Mouse (Mus musculus) forelimb bud, embryonic 11.5 days (tissue): Measurements from ENCODE around the gene Slc48a1.

Experiments
- DNase-seq: peaks from one replicate; pipeline ENCODE4 v3.0.0-alpha.2; 2012; ENCODE audit warnings: low read depth, low spot score

Slc48a1 gene

DNA sequence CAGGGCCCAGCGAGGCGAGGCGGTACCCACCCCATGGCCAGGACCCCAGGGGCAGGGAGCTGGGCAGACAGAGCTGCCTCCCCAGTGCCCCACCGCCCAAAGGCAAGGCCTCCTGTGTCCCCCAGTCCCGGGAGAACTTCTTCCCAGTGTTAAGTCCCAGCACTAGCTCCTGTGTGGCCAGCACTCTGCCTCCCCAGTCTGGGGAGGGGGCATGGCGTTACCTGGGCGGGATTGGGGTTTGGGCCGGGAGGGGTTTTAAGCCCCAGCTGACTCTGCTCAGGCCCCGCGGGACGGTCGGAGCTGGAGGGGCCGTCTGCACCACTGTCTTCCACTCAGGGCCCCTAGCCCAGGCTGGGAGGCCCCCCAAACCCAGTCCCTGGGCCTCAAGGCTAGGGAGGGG is 22.5 kb downstream of the Slc48a1 start:
- DNase-seq = no peak

DNA sequence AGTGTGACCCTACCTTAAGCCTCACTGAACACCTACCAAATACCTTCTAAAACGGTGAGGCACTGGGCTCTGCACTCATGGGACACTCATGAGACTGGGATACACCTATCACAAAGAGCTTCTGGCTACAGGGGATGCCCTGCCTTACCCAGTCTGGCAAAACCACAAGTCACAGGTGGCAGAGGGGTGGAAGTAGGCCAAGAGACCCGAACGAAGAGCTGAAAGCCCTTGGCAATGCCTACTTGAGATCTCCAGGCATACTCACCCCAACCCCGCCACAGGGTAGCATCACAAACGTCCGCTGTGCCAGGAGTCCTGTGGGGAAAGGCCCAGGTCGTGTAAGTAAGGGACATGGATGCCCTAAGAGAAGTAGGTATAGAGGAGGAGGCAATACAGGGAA is 23.5 kb downstream of the Slc48a1 start:
- no peak for DNase-seq

- peak; percentile 53 for DNase-seq
Measured at GRCm38 (mm10) chr15:97802575-97802974, 24.3 kb downstream of the Slc48a1 start.

GRCm38 (mm10) chr15:97807867-97808266 is 29.5 kb downstream of the Slc48a1 start:
- no peak for DNase-seq

DNA sequence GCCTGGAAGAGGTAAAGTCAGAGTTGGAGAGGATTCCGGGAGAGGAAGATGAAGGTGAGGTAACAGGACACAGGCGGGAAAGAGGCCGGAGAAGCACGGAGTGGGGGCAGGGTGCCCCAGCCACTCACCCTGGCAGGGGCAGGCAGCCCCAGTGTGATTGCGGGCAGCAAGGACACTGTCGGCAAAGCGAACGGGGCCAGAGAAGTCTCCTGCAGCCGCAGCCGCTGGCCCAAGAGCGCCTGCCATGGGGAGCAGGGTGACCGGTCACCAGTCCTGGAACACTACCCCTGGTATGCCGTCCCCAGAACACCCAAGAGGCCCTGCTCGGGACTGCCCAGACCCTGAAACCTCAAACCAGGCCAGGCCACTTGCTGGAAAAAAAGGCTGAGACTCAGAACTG is 30.2 kb downstream of the Slc48a1 start:
- DNase-seq = no peak

DNA sequence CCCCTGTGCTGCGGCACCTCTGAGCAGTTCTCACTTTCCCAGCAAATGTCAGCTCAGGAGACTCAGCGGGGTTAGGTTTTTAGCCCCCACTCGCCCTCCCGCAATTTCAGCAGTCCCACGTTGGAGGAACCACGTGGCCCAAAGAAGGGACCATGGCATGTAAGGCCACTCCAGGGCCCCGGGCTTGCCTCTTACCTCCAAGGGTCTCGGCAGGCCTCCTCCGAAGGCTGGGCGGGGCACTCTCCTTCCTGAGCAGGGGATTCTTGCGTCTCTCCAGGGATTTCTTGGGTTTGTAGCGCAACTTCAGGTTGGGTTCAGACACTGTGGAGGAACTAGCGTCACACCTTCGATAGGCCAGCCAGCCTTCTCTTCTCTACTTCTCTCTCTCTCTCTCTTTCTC is 30.9 kb downstream of the Slc48a1 start:
- DNase-seq = no peak

- DNase-seq = no peak
Measured at GRCm38 (mm10) chr15:97809942-97810341, 31.6 kb downstream of the Slc48a1 start.

GRCm38 (mm10) chr15:97810399-97810798 is 32.1 kb downstream of the Slc48a1 start:
- no peak for DNase-seq

GRCm38 (mm10) chr15:97811307-97811706 is 33.0 kb downstream of the Slc48a1 start:
- DNase-seq = no peak

DNA sequence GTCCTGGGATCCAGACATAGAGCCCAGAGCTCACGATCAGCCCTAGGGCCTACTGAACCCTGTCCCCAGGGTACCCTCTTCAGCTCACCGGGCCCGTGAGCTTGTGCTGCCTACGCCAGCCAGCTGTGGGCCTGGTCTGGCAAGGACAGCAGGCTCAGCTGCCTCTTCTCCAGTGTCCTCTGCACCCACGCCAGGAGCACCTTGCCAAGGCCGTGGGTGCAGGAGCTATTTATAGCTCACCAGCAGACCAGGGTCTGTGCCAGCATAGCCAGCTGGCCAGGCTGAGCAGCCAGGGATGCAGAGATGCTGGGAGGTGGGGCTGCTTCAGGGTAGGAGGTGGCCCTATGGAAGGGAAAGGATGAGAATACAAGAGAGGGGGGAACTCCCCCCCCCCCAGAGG is 33.8 kb downstream of the Slc48a1 start:
- DNase-seq = no peak

- no peak for DNase-seq
Measured at GRCm38 (mm10) chr15:97812875-97813274, 34.6 kb downstream of the Slc48a1 start.

GRCm38 (mm10) chr15:97813452-97814204 is 35.3 kb downstream of the Slc48a1 start:
- DNase-seq = no peak

- DNase-seq = no peak
Measured at GRCm38 (mm10) chr15:97814703-97815102, 36.4 kb downstream of the Slc48a1 start.

DNA sequence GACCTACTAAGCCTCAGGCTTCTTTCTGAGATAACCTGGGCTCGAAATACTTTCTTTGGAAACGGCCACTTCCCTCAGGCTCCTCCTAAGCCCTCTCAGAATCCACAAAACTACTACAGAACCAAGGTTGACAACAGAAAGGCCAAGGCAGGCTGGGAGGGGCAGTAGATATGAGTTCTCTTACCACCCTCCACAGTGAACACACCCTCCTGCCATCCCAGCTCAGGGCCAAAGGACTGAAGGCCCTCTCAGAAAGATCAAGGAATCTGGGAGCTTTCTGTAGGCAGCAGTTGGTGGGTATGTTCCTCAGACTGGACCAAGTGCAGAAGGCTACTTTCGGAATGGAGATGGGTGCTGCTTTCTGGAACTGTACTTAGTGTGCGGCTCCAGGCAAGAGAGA is 36.9 kb downstream of the Slc48a1 start:
- DNase-seq = no peak

- no peak for DNase-seq
Measured at GRCm38 (mm10) chr15:97816199-97816994, 38.1 kb downstream of the Slc48a1 start.

DNA sequence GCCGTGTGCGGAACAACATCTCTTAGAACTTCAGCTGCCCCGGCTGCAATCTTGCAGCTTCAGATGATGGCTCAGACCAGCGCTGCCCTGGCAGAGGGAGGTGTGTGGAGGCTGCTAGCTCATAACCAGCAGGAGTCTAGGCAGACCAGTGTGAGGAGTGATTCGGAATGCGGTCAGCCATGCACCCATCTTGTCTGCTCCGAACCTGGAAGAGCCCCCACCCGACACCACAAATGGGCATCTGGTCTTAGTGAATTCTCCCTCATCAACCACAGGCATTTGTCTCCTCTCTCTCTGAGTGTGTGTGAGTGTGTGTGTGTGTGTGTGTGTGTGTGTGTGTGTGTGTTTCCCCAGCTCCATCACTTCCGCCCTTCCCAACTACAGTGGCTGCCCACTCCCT is 41.6 kb downstream of the Slc48a1 start:
- DNase-seq = no peak

DNA sequence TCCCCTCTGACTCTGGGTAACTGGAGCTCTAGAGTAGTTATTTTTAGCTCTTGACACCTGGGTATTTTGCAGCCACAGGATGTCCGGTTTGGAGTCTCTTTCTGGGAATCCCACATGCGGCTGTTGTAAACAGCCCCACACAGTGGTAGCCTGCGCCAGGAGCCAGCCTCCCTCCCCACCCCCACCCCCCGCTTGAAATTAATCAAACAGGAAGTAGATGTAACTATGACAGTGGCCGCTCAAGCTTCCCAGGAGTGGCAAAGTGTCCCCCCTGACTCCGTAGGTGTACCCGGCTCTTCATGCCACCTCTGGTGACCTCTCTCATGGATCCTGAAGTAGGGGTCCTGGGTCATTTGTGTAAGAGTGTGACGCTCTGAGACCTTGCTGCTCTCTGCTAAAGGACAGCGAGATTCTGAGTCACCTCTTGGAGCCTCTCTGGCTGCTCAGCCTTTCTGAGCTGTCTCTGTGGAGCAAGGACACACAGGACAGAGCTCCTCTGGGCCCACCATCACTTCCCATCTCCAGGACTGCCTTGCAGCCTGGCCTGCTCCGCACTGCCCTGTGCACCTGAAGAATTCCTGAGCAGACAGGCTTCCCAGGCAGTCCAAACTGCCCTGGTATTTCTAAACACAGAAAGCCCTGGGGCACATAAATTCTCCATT is 43.1 kb downstream of the Slc48a1 start:
- no peak for DNase-seq

- no peak for DNase-seq
Measured at GRCm38 (mm10) chr15:97821983-97822363, 43.7 kb downstream of the Slc48a1 start.

DNA sequence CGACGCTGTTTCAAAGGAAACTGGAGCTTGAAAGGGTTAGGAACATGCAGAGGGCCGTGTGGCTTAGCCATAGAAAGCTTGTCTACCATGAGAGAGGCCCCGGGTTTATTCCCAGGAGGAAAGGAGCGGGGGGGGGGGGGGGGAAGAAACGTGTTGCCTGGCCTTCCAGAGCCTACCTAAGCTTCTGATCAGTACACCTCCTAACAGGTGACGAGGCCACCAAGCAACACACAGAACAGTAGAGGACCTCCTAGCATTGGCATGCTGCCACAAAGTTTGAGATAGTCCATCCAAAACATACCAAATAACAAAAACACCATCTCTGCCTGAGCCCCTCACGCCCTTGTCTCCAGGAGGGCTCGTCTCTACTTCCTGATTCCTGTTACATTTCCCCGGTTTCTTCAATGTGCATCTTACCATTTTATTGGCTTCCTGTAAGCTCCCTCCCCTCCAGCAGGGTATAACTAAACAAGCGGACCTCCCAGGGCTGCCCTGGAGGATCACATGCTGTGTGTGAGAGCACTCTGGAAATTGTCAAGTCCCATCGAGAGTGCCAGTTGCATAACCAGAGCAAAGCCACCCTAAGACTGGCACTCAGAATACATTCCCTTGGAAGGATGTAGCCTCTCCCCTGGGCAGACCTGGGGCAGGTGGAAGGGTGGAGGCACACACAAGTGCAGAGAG is 44.4 kb downstream of the Slc48a1 start:
- DNase-seq = no peak

DNA sequence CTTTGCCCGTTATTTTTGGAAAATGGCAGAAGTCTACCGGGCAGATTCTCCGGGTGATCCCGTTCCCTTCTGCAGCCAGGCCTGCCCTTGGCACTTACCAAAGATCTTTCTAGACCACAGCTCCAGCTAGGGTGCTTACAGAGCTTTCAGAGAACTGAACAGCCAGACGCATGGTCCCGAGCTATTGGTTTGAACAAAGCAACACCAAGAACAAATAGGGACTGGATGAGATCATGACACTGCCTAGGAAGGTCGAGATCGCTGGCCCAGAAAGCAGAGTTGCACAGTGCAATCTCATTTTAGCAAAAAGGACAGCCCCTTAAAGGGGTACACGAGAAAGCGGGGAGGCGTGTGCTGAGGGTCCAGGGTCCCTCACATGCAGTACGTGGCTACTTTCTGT is 45.2 kb downstream of the Slc48a1 start:
- no peak for DNase-seq

- DNase-seq = no peak
Measured at GRCm38 (mm10) chr15:97824042-97824441, 45.7 kb downstream of the Slc48a1 start.
